ENCODE assay signal across 12 mouse cellular contexts in genomic region chr9:48710355-48711295, GRCm38 (mm10).
A peak's percentile ranks its signal among the peaks of the same experiment; 100 is the strongest.
DNase-seq lines count a peak whose midpoint lies in the region; ATAC-seq and TF ChIP-seq lines count a peak whose summit lies in the region.
"Had no signal": no experiment of that assay in that cellular context is flagged by ENCODE, and none has a peak within 500 bp of the region (broad histone marks: within the 10 kb centered on the region; RNA-seq: fewer than 3 reads in every experiment).

No protein-coding gene starts in this region.

- H3K9ac ChIP-seq in heart, postnatal 0 days (replicated peaks; ENCODE audit: low read depth, low read length), result no peak overlapping the region
- H3K9ac ChIP-seq in CH12.LX (ENCODE audit: insufficient read depth, low read depth), result no peak overlapping the region
- H3K9ac ChIP-seq in midbrain, postnatal 0 days (replicated peaks; ENCODE audit: low read length, poor library complexity, severe bottlenecking), result no peak overlapping the region
- H3K9ac ChIP-seq: limb, embryonic 15.5 days had no signal

- H3K36me3 ChIP-seq in heart, postnatal 0 days (replicated peaks; ENCODE audit: control insufficient read depth, insufficient read depth, low read length), result peaks cover 9% of the 10 kb centered on the region; the same call in 1 of the 2 replicates
- no peaks in the 10 kb centered on the region for H3K36me3 ChIP-seq in heart, embryonic 10.5 days
- no peaks in the 10 kb centered on the region for H3K36me3 ChIP-seq in CH12.LX (replicated peaks in 1 of 2; ENCODE audit: control insufficient read depth in 1 of 2, insufficient read depth in 1 of 2, low read length in 1 of 2)
- H3K36me3 ChIP-seq in midbrain, postnatal 0 days (ENCODE audit: insufficient read depth, low read length), result no peaks in the 10 kb centered on the region
- H3K36me3 ChIP-seq: limb, embryonic 15.5 days had no signal

- dilution Hi-C loops in CH12.LX (cut with MboI; ENCODE audit: extremely low pct_ligation_motif_present, extremely low pct_unique_long_range_greater_than_20kb, low sequenced_read_pairs), result no loop called here

- no peak for TF ChIP-seq CTCF in heart, postnatal 0 days (IDR thresholded peaks at IDR 0.05; ENCODE audit: low read depth)
- no peak for TF ChIP-seq CTCF in CH12.LX (conservative IDR thresholded peaks at IDR 0.05 in 1 of 2, IDR thresholded peaks at IDR 0.05 in 1 of 2; ENCODE audit: low read depth in 2 of 2, low read length in 2 of 2)
- no peak for TF ChIP-seq CTCF in midbrain, postnatal 0 days (IDR thresholded peaks at IDR 0.05)

- H3K9me3 ChIP-seq in heart, postnatal 0 days (replicated peaks; ENCODE audit: control insufficient read depth, low read length), result no peaks in the 10 kb centered on the region
- no peaks in the 10 kb centered on the region for H3K9me3 ChIP-seq in heart, embryonic 10.5 days
- H3K9me3 ChIP-seq in CH12.LX (replicated peaks; ENCODE audit: low read length), result peaks cover 2% of the 10 kb centered on the region
- no peaks in the 10 kb centered on the region for H3K9me3 ChIP-seq in midbrain, postnatal 0 days (ENCODE audit: low read length)
- H3K9me3 ChIP-seq: limb, embryonic 15.5 days had no signal

- intact Hi-C loops in left cerebral cortex, postnatal 4 days (cut with DNase I), result no loop called here
- intact Hi-C loops in left cerebral cortex, postnatal 36 days (cut with DNase I), result no loop called here

- WGBS in heart, postnatal 0 days, result 36% methylated on average over 17 of the region's 17 CpGs
- 35% methylated on average over 17 of the region's 17 CpGs for WGBS in heart, embryonic 10.5 days
- WGBS in midbrain, postnatal 0 days, result 48% methylated on average over 17 of the region's 17 CpGs

- H3K27me3 ChIP-seq in heart, postnatal 0 days (ENCODE audit: control insufficient read depth, insufficient read depth, low read length), result no peaks in the 10 kb centered on the region
- no peaks in the 10 kb centered on the region for H3K27me3 ChIP-seq in heart, embryonic 10.5 days (ENCODE audit: insufficient read depth, poor library complexity, severe bottlenecking)
- no peaks in the 10 kb centered on the region for H3K27me3 ChIP-seq in CH12.LX (replicated peaks)
- H3K27me3 ChIP-seq in midbrain, postnatal 0 days (ENCODE audit: insufficient read depth, low read length), result no peaks in the 10 kb centered on the region
- H3K27me3 ChIP-seq: megakaryocyte, embryonic 14.5 days had no signal

- DNase-seq in heart, postnatal 0 days (ENCODE audit: low spot score), result peak; percentile 37
- no peak for DNase-seq in heart, embryonic 10.5 days (ENCODE audit: low spot score)
- DNase-seq in left cerebral cortex, postnatal 4 days, result peak; percentile 27
- DNase-seq in left cerebral cortex, postnatal 36 days (ENCODE audit: low spot score in 2 of 2), result no peak
- DNase-seq in CH12.LX (ENCODE audit: extremely low read depth), result no peak
- DNase-seq in Muller cell, postnatal 12 days (ENCODE audit: inconsistent ontology term), result peak; percentile 7
- DNase-seq in right cerebral cortex, postnatal 36 days (ENCODE audit: low spot score in 2 of 2), result no peak
- DNase-seq in midbrain, postnatal 0 days (ENCODE audit: low spot score), result no peak
- DNase-seq: cerebellum, adult 18-20 months; kidney, postnatal 10 days had no signal

- no peak for ATAC-seq in heart, postnatal 0 days (ENCODE audit: insufficient read depth, low read depth)
- ATAC-seq in midbrain, postnatal 0 days (ENCODE audit: low FRiP score), result no peak

- peaks cover 28% of the 10 kb centered on the region for H3K4me1 ChIP-seq in heart, postnatal 0 days (ENCODE audit: control insufficient read depth, insufficient read depth)
- H3K4me1 ChIP-seq in heart, embryonic 10.5 days, result peaks cover 27% of the 10 kb centered on the region
- H3K4me1 ChIP-seq in CH12.LX (ENCODE audit: control insufficient read depth in 1 of 2, insufficient read depth in 2 of 2), result peaks cover 3 to 59% of the 10 kb centered on the region in 2 experiments; a peak in 3 of 4 replicates
- no peaks in the 10 kb centered on the region for H3K4me1 ChIP-seq in midbrain, postnatal 0 days (ENCODE audit: insufficient read depth, low read length)

- no peak for TF ChIP-seq RAD21 in CH12.LX (IDR thresholded peaks at IDR 0.05; ENCODE audit: low read depth, low read length)

- H3K4me3 ChIP-seq in heart, postnatal 0 days (ENCODE audit: low read depth, low read length), result no peak overlapping the region
- H3K4me3 ChIP-seq in heart, embryonic 10.5 days, result no peak overlapping the region
- no peak overlapping the region for H3K4me3 ChIP-seq in CH12.LX (replicated peaks in 1 of 3; ENCODE audit: low read depth in 2 of 3, low read length in 2 of 3, poor library complexity in 1 of 3)
- H3K4me3 ChIP-seq in midbrain, postnatal 0 days (ENCODE audit: low read depth, low read length), result no peak overlapping the region
- H3K4me3 ChIP-seq: limb, embryonic 15.5 days had no signal

- no peak for TF ChIP-seq EP300 in heart, postnatal 0 days (IDR thresholded peaks at IDR 0.05; ENCODE audit: low read depth)
- TF ChIP-seq EP300 in CH12.LX (IDR thresholded peaks at IDR 0.05; ENCODE audit: low read length), result no peak

- in situ Hi-C loops in CH12.LX (cut with MboI; ENCODE audit: low pct_ligation_motif_present, low pct_unique_long_range_greater_than_20kb, low sequenced_read_pairs), result no loop called here

- no peaks in the 10 kb centered on the region for H3K79me2 ChIP-seq in CH12.LX (replicated peaks; ENCODE audit: control insufficient read depth, extremely low read depth, insufficient read depth, poor library complexity, severe bottlenecking)

- H3K4me2 ChIP-seq in heart, postnatal 0 days (ENCODE audit: low read depth, low read length), result no peak overlapping the region
- H3K4me2 ChIP-seq in CH12.LX (ENCODE audit: insufficient read depth, low read depth, poor library complexity, severe bottlenecking), result no peak overlapping the region
- H3K4me2 ChIP-seq in midbrain, postnatal 0 days (ENCODE audit: low read depth, low read length, poor library complexity, severe bottlenecking), result no peak overlapping the region
- H3K4me2 ChIP-seq: limb, embryonic 15.5 days had no signal

- no peak for TF ChIP-seq POLR2A in CH12.LX (IDR thresholded peaks at IDR 0.05; ENCODE audit: low read depth, low read length)

- H3K27ac ChIP-seq in heart, postnatal 0 days (ENCODE audit: low read depth), result peak overlapping the region; percentile 68
- H3K27ac ChIP-seq in heart, embryonic 10.5 days, result no peak overlapping the region
- H3K27ac ChIP-seq in CH12.LX (ENCODE audit: insufficient read depth, low read depth), result no peak overlapping the region
- H3K27ac ChIP-seq in midbrain, postnatal 0 days (ENCODE audit: low read depth, low read length), result no peak overlapping the region
- H3K27ac ChIP-seq: limb, embryonic 15.5 days had no signal

TF ChIP-seq in CH12.LX, 34 proteins besides CTCF, POLR2A, EP300 and RAD21:
- TF ChIP-seq JUN (IDR thresholded peaks at IDR 0.05; ENCODE audit: insufficient read depth, low read depth, low read length) (no peak), ZNF384 (IDR thresholded peaks at IDR 0.05; ENCODE audit: low read depth, low read length) (0 out of 2 replicates have a peak, but pooled peaks have one; percentile 32)
TF ChIP-seq in CH12.LX: peak in this region for 1.

Comparison
In these comparisons a context has a peak if more than half of its experiments do, and no peak if none do; other contexts are left out.
1. DNase-seq: peak in heart, postnatal 0 days (single experiment), left cerebral cortex, postnatal 4 days (single experiment) and Muller cell, postnatal 12 days (single experiment); none in heart, embryonic 10.5 days (single experiment), left cerebral cortex, postnatal 36 days (0 of 2), CH12.LX (single experiment), right cerebral cortex, postnatal 36 days (0 of 2) and midbrain, postnatal 0 days (single experiment).